Comparison of ENCODE assay signal across 25 mouse cellular contexts in genomic region chrX:142026402-142026801, GRCm38 (mm10).
"Had no signal": no experiment of that assay in that cellular context is flagged by ENCODE, and none has a peak within 500 bp of the region (broad histone marks: within the 10 kb centered on the region; RNA-seq: fewer than 3 reads in every experiment).

No protein-coding gene starts in this region.

- H3K4me1 ChIP-seq: heart, embryonic 10.5 days; heart, embryonic 12.5 days; hindbrain, embryonic 10.5 days; hindbrain, embryonic 12.5 days; intestine, embryonic 15.5 days; limb, embryonic 13.5 days; limb, embryonic 15.5 days; liver, embryonic 12.5 days had no signal

- H3K36me3 ChIP-seq: heart, embryonic 10.5 days; heart, embryonic 12.5 days; hindbrain, embryonic 10.5 days; hindbrain, embryonic 12.5 days; intestine, embryonic 15.5 days; limb, embryonic 13.5 days; limb, embryonic 15.5 days; liver, embryonic 12.5 days had no signal

- H3K27ac ChIP-seq: heart, embryonic 10.5 days; hindbrain, embryonic 10.5 days; hindbrain, embryonic 12.5 days; hindbrain, embryonic 14.5 days; intestine, embryonic 15.5 days; limb, embryonic 13.5 days; limb, embryonic 15.5 days; liver, embryonic 12.5 days; liver, embryonic 14.5 days had no signal

- H3K9me3 ChIP-seq: heart, embryonic 10.5 days; heart, embryonic 12.5 days; hindbrain, embryonic 10.5 days; hindbrain, embryonic 12.5 days; intestine, embryonic 15.5 days; limb, embryonic 13.5 days; limb, embryonic 15.5 days; liver, embryonic 12.5 days had no signal

- ATAC-seq: hindbrain, embryonic 16.5 days; inflammation-experienced regulatory T-cells, adult 6 months; intestine, embryonic 15.5 days; intestine, postnatal 0 days; liver, embryonic 12.5 days had no signal

- H3K4me3 ChIP-seq: heart, embryonic 10.5 days; heart, embryonic 12.5 days; hindbrain, embryonic 10.5 days; hindbrain, embryonic 12.5 days; intestine, embryonic 15.5 days; limb, embryonic 13.5 days; limb, embryonic 15.5 days; liver, embryonic 12.5 days had no signal

- H3K27me3 ChIP-seq: heart, embryonic 12.5 days; intestine, embryonic 15.5 days; limb, embryonic 15.5 days; liver, embryonic 12.5 days had no signal

- DNase-seq: gastrocnemius, postnatal 10 days; gastrocnemius, postnatal 25 days; heart, adult 18-20 months; heart, postnatal 10 days; heart, postnatal 4 days; kidney, adult 18-20 months; kidney, adult 8-10 months; kidney, postnatal 10 days; kidney, postnatal 25 days; layer of hippocampus, adult 9-11 months; layer of hippocampus, postnatal 36 days; left cerebral cortex, postnatal 4 days had no signal
